Mouse (Mus musculus) heart, embryonic 15.5 days (tissue): ENCODE measurements around the gene BC024978. TPM values are rescaled to one million over a fixed set of nuclear protein-coding genes. Genes with fewer than 3 reads are reported as not detected.
A peak's percentile ranks its signal among the peaks of the same experiment; 100 is the strongest.

ENCODE experiments used
- ATAC-seq: fragments of 200-750 bp; cut with Nextera tagmentation; replicated peaks from 2 replicates; pipeline ENCODE4 v1.8.0; 2017; ENCODE audit warnings: low read depth, moderate TSS enrichment; ENCODE audit not compliant: insufficient number of reproducible peaks, insufficient read depth, low FRiP score
- H3K27ac ChIP-seq: fragments of 300-500 bp; sonication (generic); 2 replicates; pipeline ENCODE4 v1.5.1; 2015; ENCODE audit warnings: mild to moderate bottlenecking, inconsistent platforms
- H3K27me3 ChIP-seq: fragments of 300-500 bp; sonication (generic); 2 replicates; pipeline ENCODE4 v1.6.1; 2015; ENCODE audit warnings: inconsistent platforms
- H3K36me3 ChIP-seq: fragments of 300-500 bp; sonication (generic); 2 replicates; pipeline ENCODE4 v1.6.1; 2015; ENCODE audit warnings: mild to moderate bottlenecking, inconsistent platforms
- H3K4me1 ChIP-seq: fragments of 300-500 bp; sonication (generic); replicated peaks from 2 replicates; pipeline ENCODE4 v1.6.1; 2015; ENCODE audit warnings: inconsistent platforms
- H3K4me2 ChIP-seq: fragments of 300-500 bp; sonication (generic); 2 replicates; pipeline ENCODE4 v1.6.1; 2015; ENCODE audit warnings: inconsistent platforms, mild to moderate bottlenecking, moderate library complexity
- H3K4me3 ChIP-seq: fragments of 300-500 bp; sonication (generic); 2 replicates; pipeline ENCODE4 v1.5.1; 2015; ENCODE audit warnings: mild to moderate bottlenecking, inconsistent platforms
- H3K9ac ChIP-seq: fragments of 300-500 bp; sonication (generic); 2 replicates; pipeline ENCODE4 v1.6.1; 2015; ENCODE audit warnings: mild to moderate bottlenecking, inconsistent platforms
- H3K9me3 ChIP-seq: fragments of 300-500 bp; sonication (generic); replicated peaks from 2 replicates; pipeline ENCODE4 v1.6.1; 2016; ENCODE audit warnings: inconsistent platforms
- WGBS: fragments of 180-500 bp; shearing (Covaris S2); methylation state at CpG from one replicate; pipeline ENCODE4 v1.1.7; 2015; ENCODE audit warnings: mixed read lengths; 5-methylcytosine and 5-hydroxymethylcytosine counted together
- polyA plus RNA-seq: library from polyadenylated mRNA; unstranded; fragments of >200 nt; fragmentation: Nextera tagmentation; extraction: Ambion mirVana; gene quantifications from 2 replicates; pipeline ENCODE4 v1.2.1, GENCODE M21; 2015

BC024978 gene
- polyA plus RNA-seq, 1 experiment from 2014 or later, result 2.6 TPM

DNA sequence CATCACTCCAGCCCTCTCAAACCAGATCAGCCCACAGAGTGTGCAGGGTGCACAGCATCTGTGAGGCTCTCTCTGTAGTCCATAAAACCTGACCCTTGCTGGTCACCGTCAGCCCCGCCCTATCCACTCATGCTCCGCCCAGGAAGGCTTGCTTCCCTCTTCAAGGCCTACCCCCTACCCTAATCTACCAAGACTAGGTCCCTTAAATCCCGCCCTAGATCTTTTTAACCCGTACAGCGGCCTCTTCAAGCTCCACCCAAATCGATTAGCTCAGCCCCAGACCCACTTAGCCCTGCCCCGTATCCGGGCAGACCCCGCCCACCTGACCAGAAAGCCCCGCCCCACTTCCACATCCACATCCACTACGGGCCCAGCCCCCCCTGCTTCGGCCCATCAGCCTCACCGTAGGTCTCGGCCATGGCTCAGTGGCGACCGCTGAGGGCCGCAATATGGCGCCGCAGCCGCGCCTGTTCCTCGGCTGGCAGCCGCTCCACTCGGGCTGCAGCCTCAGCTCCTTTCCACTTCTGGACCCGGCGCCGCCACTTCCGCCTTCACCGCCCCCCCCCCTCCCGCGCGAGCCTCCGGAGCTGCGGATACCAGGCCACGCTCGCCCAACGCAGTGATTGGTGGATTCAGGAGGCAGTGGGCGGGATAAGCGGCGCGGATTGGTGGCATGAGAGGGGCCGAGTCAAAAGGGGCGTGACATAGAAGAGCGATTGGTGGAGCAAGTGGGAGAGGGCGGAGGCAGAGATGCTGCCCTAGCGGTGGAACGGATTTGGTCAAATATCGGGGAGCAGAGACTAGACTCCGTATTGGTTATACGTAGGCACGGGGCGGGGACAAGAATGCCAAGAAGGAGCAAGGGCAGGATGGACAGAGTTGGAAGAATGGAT is 17.0 kb upstream of the BC024978 start, which contains the start of gene Rab4b:
Gene Rab4b, minus strand, starts transcription at position 573 of the 893 bp plus-strand sequence.
- peak within 1 kb of the TSS; percentile 96 for H3K27ac ChIP-seq
- no peaks in the 10 kb centered on the region for H3K27me3 ChIP-seq
- ATAC-seq, result peak; percentile 98
- peak within 1 kb of the TSS; percentile 81 for H3K4me3 ChIP-seq
- peaks cover 16% of the 10 kb centered on the region for H3K4me1 ChIP-seq
- peak within 1 kb of the TSS; percentile 69 for H3K9ac ChIP-seq
- H3K9me3 ChIP-seq, result no peaks in the 10 kb centered on the region
- WGBS, result under 1% methylated on average over 52 of the region's 53 CpGs
- peak within 1 kb of the TSS; percentile 65 for H3K4me2 ChIP-seq
- peaks cover 5% of the 10 kb centered on the region; the same call in 1 of the 2 replicates for H3K36me3 ChIP-seq

DNA sequence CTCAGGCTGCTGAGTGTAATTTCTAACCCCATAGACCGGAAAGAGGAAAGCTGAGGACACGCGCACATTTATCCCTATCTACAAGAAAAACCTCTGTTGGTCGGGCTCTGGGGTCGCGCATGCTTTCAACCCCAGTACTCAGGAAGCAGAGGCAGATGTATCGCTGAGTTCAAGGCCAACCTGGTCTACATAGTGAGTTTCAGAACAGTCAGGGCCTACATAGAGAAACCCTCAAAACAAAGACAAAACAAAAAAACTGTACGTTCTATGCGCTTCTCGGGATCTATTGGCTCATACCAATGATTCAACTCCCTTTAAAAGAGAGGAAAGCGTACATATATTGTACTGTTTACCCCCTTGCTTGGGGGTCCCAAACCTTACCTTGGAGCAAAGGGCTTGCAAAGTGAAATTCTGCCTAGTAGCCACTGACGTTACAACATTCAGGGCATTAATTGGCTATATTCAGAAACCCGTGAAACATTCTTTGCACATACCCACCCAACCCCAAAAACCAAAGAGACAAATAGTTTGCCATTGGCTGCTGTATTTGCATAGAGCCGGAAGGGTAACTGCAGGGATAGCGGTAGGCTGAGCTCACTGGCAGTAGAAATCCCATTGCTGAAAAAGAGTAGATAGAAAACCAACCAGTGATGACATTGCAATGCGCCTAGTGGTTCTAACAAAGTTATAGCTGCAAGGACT is 16.2 kb upstream of the BC024978 start:
- WGBS, result 43% methylated on average over 16 of the region's 16 CpGs
- H3K9ac ChIP-seq, result no peak overlapping the region
- H3K27me3 ChIP-seq, result no peaks in the 10 kb centered on the region

GRCm38 (mm10) chr7:27180036-27180435 is 15.5 kb upstream of the BC024978 start:
- Histone ChIP-seq H3K4me3 (no peak overlapping the region), H3K9me3 (no peaks in the 10 kb centered on the region), H3K36me3 (peaks cover 9% of the 10 kb centered on the region), H3K27ac (peak overlapping the region; percentile 47), H3K4me2 (0 out of 2 replicates have a peak overlapping the region, but pooled peaks have one; percentile 65), H3K4me1 (peaks cover 16% of the 10 kb centered on the region), H3K9ac (no peak overlapping the region), H3K27me3 (no peaks in the 10 kb centered on the region)
- WGBS, result 57% methylated on average over 5 of the region's 5 CpGs
- ATAC-seq, result no peak

More for the DNA sequence above, 16.2 kb upstream of the BC024978 start:
- Histone ChIP-seq H3K4me1 (peaks cover 16% of the 10 kb centered on the region), H3K9me3 (no peaks in the 10 kb centered on the region), H3K4me2 (peak overlapping the region; percentile 65), H3K27ac (peak overlapping the region; percentile 72), H3K36me3 (peaks cover 4% of the 10 kb centered on the region; the same call in 1 of the 2 replicates), H3K4me3 (peak overlapping the region; percentile 81)
- ATAC-seq, result no peak

GRCm38 (mm10) chr7:27180837-27181695 is 14.5 kb upstream of the BC024978 start, which contains the start of the genes Gm21983 and Mia:
Gene Gm21983 (minus strand): TSS chr7:27181086.
Gene Mia (minus strand): TSS chr7:27181157.
- no peak for ATAC-seq
- peaks cover 16% of the 10 kb centered on the region for H3K4me1 ChIP-seq
- no peak within 1 kb of the TSS for H3K9ac ChIP-seq
- no peak within 1 kb of the TSS for H3K4me2 ChIP-seq
- H3K4me3 ChIP-seq, result no peak within 1 kb of the TSS
- H3K9me3 ChIP-seq, result no peaks in the 10 kb centered on the region
- no peaks in the 10 kb centered on the region for H3K27me3 ChIP-seq
- H3K27ac ChIP-seq, result peak within 1 kb of the TSS; percentile 47
- peaks cover 20% of the 10 kb centered on the region for H3K36me3 ChIP-seq
- 66% methylated on average over 14 of the region's 14 CpGs for WGBS

DNA sequence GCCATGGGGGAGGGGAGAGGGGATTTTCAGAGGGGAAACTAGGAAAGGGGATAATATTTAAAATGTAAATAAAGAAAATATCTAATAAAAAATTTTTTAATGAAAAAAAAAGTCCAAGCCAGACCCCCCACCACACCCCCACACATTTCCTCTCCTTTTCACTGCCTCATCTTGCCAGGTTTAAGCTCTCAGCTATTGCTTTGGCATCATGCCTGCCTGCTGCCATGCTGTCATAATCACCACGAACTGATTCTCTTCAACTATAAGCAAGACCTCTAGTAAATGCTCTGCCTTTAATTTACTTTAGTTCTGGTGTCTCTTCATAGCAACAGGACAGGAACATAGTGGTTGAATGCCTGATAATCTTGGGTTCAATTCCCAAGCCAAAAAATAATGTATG is 13.1 kb upstream of the BC024978 start:
- no peak overlapping the region for H3K9ac ChIP-seq
- H3K9me3 ChIP-seq, result no peaks in the 10 kb centered on the region
- peaks cover 16% of the 10 kb centered on the region for H3K4me1 ChIP-seq
- H3K36me3 ChIP-seq, result peaks cover 33% of the 10 kb centered on the region
- H3K27ac ChIP-seq, result no peak overlapping the region
- WGBS, result 84% methylated on average over 1 of the region's 1 CpGs
- H3K27me3 ChIP-seq, result no peaks in the 10 kb centered on the region
- H3K4me3 ChIP-seq, result no peak overlapping the region
- no peak for ATAC-seq
- no peak overlapping the region for H3K4me2 ChIP-seq

DNA sequence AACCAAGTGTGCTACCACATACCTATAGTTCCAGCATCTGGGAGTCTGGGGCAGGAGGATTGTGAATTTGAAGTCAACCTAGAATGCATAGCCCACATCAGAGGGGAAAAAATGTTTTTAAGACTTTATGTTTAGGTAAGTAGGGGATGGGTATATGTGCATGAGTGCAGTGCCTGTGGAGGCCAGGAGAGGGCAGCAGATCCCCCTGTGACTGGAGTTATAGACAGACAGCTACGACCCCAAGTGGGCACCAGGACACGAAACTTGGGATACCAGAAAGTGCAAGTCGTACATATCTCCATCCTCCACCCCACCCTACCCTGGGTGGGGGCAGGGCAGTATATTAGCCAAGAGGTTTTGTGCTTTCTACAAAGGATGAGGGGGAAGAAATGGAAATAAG is 10.6 kb upstream of the BC024978 start:
- no peak; the same call in 1 of the 2 replicates for ATAC-seq
- 71% methylated on average over 3 of the region's 3 CpGs for WGBS
- Histone ChIP-seq H3K27me3 (no peaks in the 10 kb centered on the region), H3K27ac (no peak overlapping the region), H3K4me1 (peaks cover 3% of the 10 kb centered on the region; the same call in 1 of the 2 replicates), H3K4me2 (no peak overlapping the region), H3K4me3 (no peak overlapping the region), H3K36me3 (peaks cover 58% of the 10 kb centered on the region), H3K9me3 (no peaks in the 10 kb centered on the region), H3K9ac (no peak overlapping the region)

DNA sequence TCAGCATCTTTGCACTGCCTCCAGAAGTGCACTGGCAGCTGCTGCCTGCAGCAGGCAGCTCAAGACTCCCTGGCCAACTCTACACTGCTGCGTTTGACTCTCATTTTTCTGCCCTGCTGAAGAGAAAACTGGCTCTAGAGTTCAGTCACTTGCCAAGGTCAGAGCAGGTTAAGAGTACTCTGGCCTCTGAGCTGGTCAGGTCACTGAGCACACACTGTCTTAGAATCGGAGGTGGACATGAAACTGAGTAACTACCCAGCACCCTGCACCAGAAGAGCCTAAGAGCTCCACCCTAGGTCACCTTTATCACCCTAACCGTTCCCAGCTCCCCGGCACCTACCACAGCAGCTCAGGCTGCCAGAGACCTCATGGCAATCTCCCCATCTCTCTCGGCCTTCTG is 9.6 kb upstream of the BC024978 start:
- Histone ChIP-seq H3K4me3 (no peak overlapping the region), H3K9me3 (no peaks in the 10 kb centered on the region), H3K4me1 (no peaks in the 10 kb centered on the region), H3K27ac (no peak overlapping the region), H3K9ac (no peak overlapping the region), H3K27me3 (no peaks in the 10 kb centered on the region), H3K4me2 (no peak overlapping the region), H3K36me3 (peaks cover 68% of the 10 kb centered on the region)
- ATAC-seq, result no peak
- 86% methylated on average over 5 of the region's 5 CpGs for WGBS

DNA sequence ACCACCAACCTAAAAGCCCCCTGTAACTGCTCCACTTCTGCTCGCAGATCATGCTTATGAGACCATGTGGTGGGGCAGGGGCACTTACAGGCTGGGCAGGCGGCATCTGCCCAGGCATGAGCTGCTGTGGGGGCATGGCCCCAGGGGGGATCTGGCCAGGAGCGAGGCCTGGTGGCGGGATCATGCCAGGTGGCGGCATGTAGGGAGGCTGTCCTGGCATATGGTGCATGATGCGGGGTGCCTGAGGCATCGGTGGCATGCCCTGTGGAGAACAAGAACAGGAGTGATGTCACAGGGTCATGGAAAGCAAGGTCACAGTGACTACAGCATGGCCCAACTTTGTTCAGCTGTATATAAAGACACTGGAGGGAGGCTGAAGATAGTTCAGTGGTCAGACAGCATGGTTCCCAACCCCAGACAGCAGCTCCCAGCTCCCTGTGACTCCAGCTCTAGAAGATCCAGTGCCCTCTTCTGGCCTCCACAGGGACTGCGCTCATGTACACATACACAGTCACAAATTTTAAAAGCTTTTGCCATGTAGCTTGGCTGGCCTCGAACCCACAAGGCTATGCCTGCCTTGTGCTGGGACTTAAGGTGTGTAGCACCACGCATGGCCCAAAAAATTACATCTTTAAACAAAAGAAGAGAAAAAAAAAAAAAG is 6.2 kb upstream of the BC024978 start:
- H3K9ac ChIP-seq, result no peak overlapping the region
- H3K4me3 ChIP-seq, result no peak overlapping the region
- H3K4me1 ChIP-seq, result peaks cover 10% of the 10 kb centered on the region
- no peak for ATAC-seq
- H3K9me3 ChIP-seq, result no peaks in the 10 kb centered on the region
- no peak overlapping the region for H3K4me2 ChIP-seq
- no peaks in the 10 kb centered on the region for H3K27me3 ChIP-seq
- 95% methylated on average over 10 of the region's 10 CpGs for WGBS
- H3K27ac ChIP-seq, result no peak overlapping the region
- peaks cover 94% of the 10 kb centered on the region for H3K36me3 ChIP-seq

DNA sequence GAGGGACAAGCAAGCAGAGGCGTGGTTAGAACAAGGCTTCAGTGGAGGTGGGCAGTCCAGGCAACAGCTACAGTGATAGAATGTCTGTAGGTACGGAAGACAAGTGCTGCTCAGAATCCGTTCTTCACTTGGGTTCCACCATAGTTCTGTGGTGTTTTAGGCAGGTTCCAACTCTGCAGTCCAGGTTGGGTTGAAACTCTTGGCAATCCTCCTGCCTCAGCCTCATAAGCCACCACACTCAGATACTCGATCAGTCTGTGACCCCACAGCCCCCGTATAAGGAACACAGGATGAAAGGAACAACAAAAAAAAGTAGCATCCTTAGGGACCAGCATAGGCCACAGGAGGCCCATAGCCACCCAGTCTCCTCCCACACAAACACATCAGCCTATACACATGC is 3.1 kb upstream of the BC024978 start:
- Histone ChIP-seq H3K4me2 (no peak overlapping the region), H3K9ac (no peak overlapping the region), H3K4me3 (no peak overlapping the region), H3K27me3 (no peaks in the 10 kb centered on the region), H3K27ac (no peak overlapping the region), H3K9me3 (no peaks in the 10 kb centered on the region), H3K4me1 (peaks cover 26% of the 10 kb centered on the region), H3K36me3 (peaks cover 66% of the 10 kb centered on the region)
- 89% methylated on average over 5 of the region's 5 CpGs for WGBS
- ATAC-seq, result no peak

- no peak overlapping the region for H3K4me3 ChIP-seq
- H3K4me1 ChIP-seq, result peaks cover 26% of the 10 kb centered on the region
- H3K9me3 ChIP-seq, result no peaks in the 10 kb centered on the region
- WGBS, result 78% methylated on average over 4 of the region's 4 CpGs
- no peaks in the 10 kb centered on the region for H3K27me3 ChIP-seq
- no peak overlapping the region for H3K27ac ChIP-seq
- no peak overlapping the region for H3K4me2 ChIP-seq
- ATAC-seq, result no peak
- H3K9ac ChIP-seq, result 0 out of 2 replicates have a peak overlapping the region, but pooled peaks have one; percentile 13
- peaks cover 53% of the 10 kb centered on the region for H3K36me3 ChIP-seq
Measured at GRCm38 (mm10) chr7:27193731-27194130, 1.9 kb upstream of the BC024978 start.
